Mouse (Mus musculus): ENCODE results near the gene Podnl1. TPM values are rescaled to one million over a fixed set of nuclear protein-coding genes. Genes with fewer than 3 reads are reported as not detected.

Gene Podnl1
- total RNA-seq, 2 experiments from 2014 or later = not detected

Small RNA genes lying within 50 kb of the gene (microRNA-seq; reads per million reads assigned to microRNA genes)
- gene Gm25110 (not detected), gene Mir181c (990 reads per million, percentile 76 among the genes with 10 or more reads in this experiment), gene Mir181d (833 reads per million, percentile 74 among the genes with 10 or more reads in this experiment), gene Mir709 (not detected)

Other genes starting within 250 kb of the Podnl1 start
- 10 to 100 TPM; 33.6 to 37.6 TPM for gene Adgrl1, start 225.9 kb upstream of the Podnl1 start, total RNA-seq (2021)
- gene Gm10644, start 170.8 kb upstream of the Podnl1 start, total RNA-seq (2021) = under 1 TPM; 0.22 to 0.23 TPM
- 10 to 100 TPM; 14.9 to 17.2 TPM for gene Asf1b, start 170.5 kb upstream of the Podnl1 start, total RNA-seq (2021)
- 100 to 1,000 TPM; 837 to 892 TPM for gene Prkaca, start 153.0 kb upstream of the Podnl1 start, total RNA-seq (2021)
- gene Samd1, start 128.3 kb upstream of the Podnl1 start, total RNA-seq (2021) = 10 to 100 TPM; 40.7 to 44.4 TPM
- under 1 TPM in 1 of 2 experiments, not detected in 1; 0.44 TPM for gene 1700067K01Rik, start 124.5 kb upstream of the Podnl1 start, total RNA-seq (2021)
- 1 to 10 TPM in 1 of 2 experiments, under 1 TPM in 1; 0.65 to 1.2 TPM for gene 2210011C24Rik, start 113.8 kb upstream of the Podnl1 start, total RNA-seq (2021)
- 1 to 10 TPM; 1.1 to 2.2 TPM for gene Palm3, start 104.5 kb upstream of the Podnl1 start, total RNA-seq (2021)
- gene Il27ra, start 83.4 kb upstream of the Podnl1 start, total RNA-seq (2021) = 1 to 10 TPM in 1 of 2 experiments, under 1 TPM in 1; 0.93 to 1.4 TPM
- gene Rln3, start 81.0 kb upstream of the Podnl1 start, total RNA-seq (2021) = not detected
- 1 to 10 TPM; 2.5 to 3.2 TPM for gene Gm10643, start 60.9 kb upstream of the Podnl1 start, total RNA-seq (2021)
- 10 to 100 TPM; 10.1 to 11.7 TPM for gene Rfx1, start 59.2 kb upstream of the Podnl1 start, total RNA-seq (2021)
- gene Dcaf15, start 21.2 kb upstream of the Podnl1 start, total RNA-seq (2021) = 10 to 100 TPM; 15.6 to 17.5 TPM
- 10 to 100 TPM; 18.2 to 21.8 TPM for gene Cc2d1a, start 21.9 kb downstream of the Podnl1 start, total RNA-seq (2021)
- 1 to 10 TPM; 1.4 to 1.9 TPM for gene 4930432K21Rik, start 22.0 kb downstream of the Podnl1 start, total RNA-seq (2021)
- gene Nanos3, start 59.2 kb downstream of the Podnl1 start, total RNA-seq (2021) = 1 to 10 TPM; 2.5 to 3.3 TPM
- gene Zswim4, start 111.1 kb downstream of the Podnl1 start, total RNA-seq (2021) = 1 to 10 TPM; 9.5 to 9.8 TPM
- 100 to 1,000 TPM; 197 to 218 TPM for gene D8Ertd738e, start 123.7 kb downstream of the Podnl1 start, total RNA-seq (2021)
- 10 to 100 TPM; 18.8 to 27.0 TPM for gene Mri1, start 131.3 kb downstream of the Podnl1 start, total RNA-seq (2021)
- gene Ccdc130, start 144.4 kb downstream of the Podnl1 start, total RNA-seq (2021) = 10 to 100 TPM; 11.2 to 15.1 TPM